Mouse (Mus musculus) ovary, postnatal 10 days (tissue): Measurements from ENCODE around the gene Nfkbia.

Experiments
- DNase-seq: peaks from one replicate; pipeline ENCODE4 v3.0.0; 2022; ENCODE audit warnings: low spot score

Gene Nfkbia

DNA sequence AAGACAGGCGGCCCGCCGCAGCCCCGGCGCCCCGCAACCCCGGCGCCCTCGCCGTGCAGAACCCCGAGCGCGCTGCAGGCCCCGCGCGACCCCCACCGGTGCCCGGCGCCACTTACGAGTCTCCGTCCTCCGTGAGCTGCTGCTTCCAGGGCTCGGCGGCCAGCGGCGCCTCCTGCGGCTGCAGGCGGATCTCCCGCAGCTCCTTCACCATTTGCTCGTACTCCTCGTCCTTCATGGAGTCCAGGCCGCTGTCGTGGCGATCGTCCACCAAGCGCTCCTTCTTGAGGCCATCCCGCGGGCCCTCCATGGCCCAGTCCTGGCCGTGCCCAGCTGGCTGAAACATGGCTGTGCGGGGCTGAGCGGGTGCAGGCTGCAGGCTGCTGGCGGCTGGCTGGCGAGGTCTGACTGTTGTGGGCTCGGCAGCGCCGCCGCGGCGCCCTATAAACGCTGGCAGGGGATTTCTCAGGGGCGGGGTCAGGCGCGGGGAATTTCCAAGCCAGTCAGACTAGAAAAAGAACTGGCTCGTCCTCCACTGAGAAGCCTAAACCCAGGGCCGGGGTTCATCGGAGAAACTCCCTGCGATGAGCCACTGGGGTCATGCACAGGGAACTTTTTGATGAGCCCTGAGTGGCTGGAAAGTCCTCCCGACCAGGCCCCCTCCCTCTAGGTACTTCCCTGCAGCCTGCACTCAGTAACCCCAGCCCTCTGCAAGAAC, at the start of gene Nfkbia:
Gene Nfkbia, minus strand, starts transcription at position 464 of the 715 bp plus-strand sequence.
- DNase-seq: peak; percentile 96

- no peak for DNase-seq
These were observed 46.7 kb upstream of the Nfkbia start for GRCm38 (mm10) chr12:55539157-55539556.

GRCm38 (mm10) chr12:55538328-55538971, 46.0 kb upstream of the Nfkbia start:
- DNase-seq: no peak

- DNase-seq: no peak
These were observed 45.3 kb upstream of the Nfkbia start for GRCm38 (mm10) chr12:55537742-55538141.

DNA sequence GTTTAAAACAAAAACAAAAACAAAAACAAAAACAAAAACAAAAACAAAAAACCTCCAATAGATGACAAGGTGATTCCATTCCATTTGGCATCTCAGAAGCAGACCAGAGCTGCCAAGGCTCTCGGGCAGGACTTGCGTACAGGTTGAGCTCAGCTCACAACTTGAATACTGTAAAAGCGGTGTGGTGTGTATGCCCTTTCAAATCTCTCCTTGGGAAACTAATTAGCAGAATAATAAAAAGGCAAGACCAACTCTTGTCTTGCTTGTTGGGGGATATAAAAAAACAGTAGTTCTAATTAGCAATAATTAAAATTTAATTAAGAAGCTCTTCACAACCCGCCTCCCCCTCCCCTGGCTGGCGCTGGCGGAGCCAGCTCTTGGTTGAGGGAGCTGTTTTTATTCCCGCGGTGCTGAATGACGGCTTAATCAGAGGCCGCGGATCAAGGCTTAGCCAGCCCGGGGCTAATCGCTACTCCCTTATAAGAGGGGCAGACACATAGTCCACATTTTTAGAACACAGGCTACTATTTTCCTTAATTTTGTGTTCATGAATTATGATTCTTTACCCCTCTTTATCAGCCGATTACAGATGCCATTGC, 44.2 kb upstream of the Nfkbia start:
- no peak for DNase-seq

DNA sequence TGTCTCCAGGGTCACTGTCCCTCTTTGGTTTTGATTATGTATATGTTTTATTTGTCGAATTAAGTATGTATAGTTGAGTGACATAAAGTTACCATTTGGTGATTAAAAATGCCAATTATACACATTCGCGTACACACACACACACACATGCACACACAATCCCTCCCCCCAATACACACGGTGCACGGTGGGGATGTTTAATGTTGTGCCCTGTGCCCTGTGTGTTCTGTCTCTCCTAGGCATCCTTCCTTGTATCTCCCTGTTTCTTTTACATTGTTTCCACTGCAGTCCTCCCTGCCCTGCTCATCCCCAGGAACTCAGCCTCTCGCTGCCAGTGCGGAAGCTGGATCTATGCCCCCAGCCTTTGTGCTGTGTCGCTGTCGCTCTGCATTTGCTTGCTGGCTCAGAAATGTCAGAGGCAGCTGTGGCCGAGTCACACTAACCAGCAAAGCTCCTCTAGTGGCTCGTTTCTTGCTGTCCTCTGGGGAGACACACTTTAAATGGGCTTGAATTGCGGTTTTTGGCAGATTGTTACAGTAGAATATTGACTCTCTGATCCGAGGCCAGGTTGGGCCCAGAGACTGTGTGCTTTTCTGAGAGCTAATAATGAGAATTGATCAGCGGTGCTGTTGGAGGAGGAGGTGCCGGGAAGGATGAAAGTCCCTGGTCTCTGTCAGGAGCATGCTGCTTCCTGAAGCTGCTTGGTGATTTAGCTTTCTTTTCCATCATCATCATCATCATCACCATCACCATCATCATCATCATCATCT, 34.7 kb upstream of the Nfkbia start:
- no peak for DNase-seq

DNA sequence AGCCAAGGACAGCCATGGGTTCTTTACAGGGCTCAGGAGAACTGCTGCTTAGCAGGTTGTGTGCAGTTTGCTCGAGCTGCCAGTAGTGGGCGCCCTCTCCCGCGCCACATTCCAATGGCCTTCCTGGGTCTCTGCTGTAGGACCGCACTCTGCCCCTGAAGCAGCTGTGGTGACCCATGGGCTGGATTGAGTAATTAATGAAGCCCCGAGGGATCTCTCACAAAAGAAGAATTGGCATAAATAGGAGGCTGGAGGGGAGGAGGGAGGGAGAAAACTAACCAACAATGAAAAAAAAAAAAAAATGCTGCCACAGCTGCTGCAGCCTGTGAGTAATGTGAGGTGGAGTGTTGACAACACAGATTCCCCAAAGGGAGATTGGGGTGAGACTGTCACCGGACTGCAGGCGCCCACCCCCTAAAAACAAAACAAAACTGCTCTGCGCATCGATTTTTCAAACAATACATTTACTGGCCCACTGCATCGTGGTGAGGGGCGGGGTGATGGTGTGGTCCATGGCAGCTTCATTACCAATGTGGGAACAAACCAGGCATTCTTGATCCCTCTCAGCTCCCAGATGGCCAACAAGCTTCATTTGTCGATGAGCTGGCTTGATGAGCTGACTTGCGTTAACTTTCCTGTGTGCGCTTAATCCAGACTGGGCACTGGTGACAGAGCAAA, 25.8 kb upstream of the Nfkbia start:
- DNase-seq: no peak

GRCm38 (mm10) chr12:55508817-55509216, 16.4 kb upstream of the Nfkbia start:
- DNase-seq: no peak

DNA sequence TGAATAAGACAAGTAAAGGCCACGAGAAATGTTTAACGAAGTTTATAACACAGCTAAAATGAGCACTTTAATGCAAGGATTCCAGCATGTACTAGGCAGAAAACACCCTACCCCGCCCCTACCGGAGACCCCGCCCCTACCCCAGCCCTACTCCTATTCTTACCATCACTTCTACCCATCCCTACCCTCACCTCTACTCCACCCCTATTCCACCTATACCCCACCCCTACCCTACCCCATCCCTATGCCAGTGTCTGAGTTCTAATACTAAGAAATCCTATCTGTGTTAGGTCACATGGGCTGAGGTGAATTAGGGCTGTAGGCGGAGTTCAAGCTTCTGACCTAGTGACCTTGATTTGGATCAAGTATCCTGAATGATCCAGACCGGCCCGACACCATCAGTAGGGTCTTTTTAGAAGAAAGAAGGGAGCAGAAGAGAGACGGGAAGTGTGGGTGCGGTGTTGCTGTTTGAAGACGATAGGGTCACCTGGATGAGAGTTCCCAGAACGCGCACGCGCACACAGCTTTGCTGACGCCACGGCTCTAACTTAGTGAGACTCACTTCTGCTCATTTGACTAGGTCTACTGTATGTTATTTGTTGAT, 15.0 kb upstream of the Nfkbia start:
- no peak for DNase-seq

DNA sequence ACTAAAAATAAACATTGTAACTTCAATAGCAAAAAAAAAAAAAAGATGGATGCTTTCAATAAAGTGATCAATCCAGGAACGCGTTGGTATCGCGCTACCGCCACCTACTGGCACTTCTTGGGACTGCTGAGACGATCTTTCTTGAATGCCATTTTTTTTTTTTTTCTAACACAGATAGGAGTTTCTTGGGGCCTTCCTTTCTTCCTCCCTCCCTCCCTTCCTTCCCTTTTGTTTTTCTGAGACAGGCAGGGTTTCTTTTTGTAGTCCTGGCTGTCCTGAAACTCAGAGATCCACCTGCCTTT, 13.5 kb upstream of the Nfkbia start:
- no peak for DNase-seq

GRCm38 (mm10) chr12:55505314-55506028, 13.0 kb upstream of the Nfkbia start:
- DNase-seq: no peak

DNA sequence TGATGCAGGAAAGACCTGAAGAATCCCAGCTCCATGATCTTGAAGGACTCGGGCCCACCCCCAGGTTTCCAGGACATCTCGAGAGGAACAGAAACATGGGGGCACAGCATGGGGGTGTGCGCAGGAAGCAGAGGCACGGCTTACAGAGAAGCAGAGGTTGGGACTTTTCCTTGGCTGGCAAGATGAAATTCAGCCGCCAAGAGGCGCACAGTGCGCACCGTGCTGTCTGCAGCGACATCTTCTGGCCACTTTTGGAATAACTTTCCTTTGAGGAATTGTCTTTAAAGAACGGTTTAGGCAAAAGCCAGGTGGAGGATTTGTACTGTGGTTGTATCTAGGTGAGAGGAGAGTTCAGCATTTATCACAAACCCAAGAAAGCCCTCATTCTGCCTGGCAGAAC, 6.6 kb upstream of the Nfkbia start:
- peak; percentile 64 for DNase-seq

GRCm38 (mm10) chr12:55497737-55498136, 5.3 kb upstream of the Nfkbia start:
- no peak for DNase-seq

DNA sequence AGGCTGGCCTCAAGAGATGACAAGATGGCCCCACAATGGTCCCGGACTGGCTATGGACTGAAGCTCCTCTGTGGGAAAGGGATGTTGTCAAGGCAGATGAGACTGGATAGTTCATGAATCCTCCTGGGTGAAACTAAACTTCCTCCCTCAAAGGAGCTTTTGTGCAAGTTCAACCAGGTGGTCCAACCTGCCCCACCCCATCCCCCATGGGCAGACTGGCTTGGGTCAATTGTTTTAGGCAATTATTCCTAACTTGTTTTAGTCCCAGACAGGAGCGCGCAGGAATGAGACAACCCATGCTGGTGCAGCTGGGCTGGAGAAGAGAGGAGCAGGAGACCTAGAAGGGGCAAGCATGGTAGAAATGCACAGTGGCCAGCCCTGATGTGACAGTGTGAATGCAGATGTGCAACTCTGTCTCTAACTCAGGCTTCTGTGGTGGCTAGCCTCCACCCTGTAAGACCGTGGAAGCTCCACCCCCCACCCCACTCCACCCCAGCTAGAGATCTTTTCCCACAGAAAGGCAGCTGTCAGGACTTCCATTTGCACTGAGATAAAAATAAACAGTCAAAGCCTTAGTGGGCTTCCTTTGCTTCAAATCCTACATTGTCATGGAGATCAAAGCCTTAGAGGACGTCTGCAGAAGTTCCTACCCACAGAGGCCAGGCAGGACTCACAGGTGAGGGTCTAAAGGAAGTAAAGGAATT, 3.6 kb upstream of the Nfkbia start:
- DNase-seq: no peak

DNA sequence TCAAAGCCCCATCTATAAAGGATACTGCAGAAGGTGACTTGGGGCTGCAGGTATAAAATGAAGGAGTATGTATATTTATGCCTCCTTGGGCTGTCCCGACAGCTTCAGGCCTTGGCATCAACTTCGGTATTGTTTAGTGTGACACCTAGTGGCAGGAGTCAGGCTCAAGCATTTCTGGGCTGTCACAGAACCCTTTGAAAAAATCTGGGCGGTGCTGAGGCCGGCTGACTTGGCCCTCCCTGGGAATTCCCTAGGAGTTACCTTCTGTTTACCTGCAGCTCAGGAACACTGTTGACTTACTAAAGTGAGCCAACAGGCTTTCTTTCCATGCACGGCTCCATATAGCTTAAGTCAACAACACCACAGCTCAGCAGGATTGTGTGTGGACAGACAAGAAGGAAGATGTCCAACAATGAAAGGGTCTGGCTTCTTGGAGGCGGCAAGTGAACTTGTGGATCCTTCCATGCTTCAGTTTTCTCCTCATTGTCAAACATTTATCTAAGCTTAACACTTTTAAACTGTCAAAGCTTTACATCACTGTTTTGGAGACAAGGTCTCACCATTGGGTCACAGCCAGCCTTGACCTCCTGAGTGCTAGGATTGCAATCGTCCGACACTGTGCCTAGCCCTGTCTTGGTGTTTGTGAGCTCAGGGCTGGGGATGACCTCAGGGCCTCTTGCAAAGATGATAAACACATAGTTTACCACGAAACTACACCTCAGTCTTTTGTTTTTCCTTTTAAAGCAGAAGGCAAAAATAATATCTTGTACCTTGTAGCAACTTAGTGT, 2.9 kb upstream of the Nfkbia start:
- DNase-seq: no peak

GRCm38 (mm10) chr12:55493381-55493780, 934 bp upstream of the Nfkbia start:
- DNase-seq: no peak

DNA sequence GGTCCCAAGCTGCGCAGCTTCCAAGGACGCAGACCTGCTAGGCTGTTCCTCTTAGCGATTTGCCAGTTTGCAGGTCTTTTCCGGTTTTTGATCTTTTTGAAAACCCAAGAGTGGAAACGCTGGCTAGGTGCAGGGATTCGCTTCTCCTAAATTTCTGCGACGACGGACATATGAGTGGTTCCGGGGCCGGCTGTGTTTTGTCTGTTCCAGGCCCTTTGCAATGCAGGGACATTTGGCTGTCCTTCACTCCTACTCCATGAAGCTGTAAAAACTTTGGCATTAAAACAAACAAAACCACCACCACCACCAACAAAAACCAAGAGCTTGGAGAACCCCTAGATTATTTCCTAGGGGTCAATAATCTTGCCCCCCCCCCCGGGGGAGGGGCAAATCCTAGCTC, 494 bp upstream of the Nfkbia start:
- no peak for DNase-seq

DNA sequence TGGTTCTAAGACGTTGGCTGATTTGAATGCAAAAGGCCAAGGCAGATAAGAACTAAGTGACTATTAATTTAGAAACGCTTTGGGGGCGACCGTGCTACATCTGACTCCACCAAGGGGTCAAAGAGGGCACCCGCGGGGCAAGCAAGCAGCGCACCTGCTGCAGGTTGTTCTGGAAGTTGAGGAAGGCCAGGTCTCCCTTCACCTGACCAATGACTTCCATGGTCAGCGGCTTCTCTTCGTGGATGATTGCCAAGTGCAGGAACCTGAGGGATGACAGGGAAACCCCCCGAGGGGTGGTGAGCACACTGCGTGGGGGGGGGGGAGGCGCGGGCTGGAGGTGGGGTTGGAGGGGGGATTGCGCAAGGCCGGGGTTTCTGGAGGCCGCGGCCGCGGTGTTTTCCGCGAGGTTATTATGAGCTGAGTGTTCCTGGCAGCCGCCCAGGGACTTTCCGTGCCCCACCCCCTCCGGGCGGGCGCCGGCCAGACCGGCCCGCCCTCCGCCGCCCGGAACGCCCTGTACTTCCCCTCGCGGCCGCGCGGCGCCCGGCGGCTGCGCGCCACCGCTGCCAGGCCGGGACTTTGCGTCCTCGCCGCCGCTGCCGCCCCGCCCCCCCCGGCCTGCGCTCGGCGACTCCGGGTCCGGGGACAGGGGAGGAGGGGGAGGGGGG, 797 bp downstream of the Nfkbia start:
- peak; percentile 94 for DNase-seq
